Mouse (Mus musculus) yolk sac, embryonic 10.5 days (tissue): ENCODE results near the gene Prp2.
"Not testable (repeated sequence)": the region's sequence is repeated elsewhere in the genome, so short reads cannot be mapped to it uniquely, and the experiment has no call there.

Source experiments
- DNase-seq: peaks from one replicate; pipeline ENCODE4 v3.0.0-alpha.2; 2017; ENCODE audit warnings: low spot score

The Prp2 gene

GRCm38 (mm10) chr6:132595613-132596012 lies at the start of gene Prp2:
Gene Prp2 (plus strand): TSS chr6:132595913.
- not testable (repeated sequence) for DNase-seq

- DNase-seq = not testable (repeated sequence)
Measured at GRCm38 (mm10) chr6:132569509-132569908, 26.2 kb upstream of the Prp2 start, which contains the start of gene Prh1. Gene Prh1 (plus strand): TSS chr6:132569809.

GRCm38 (mm10) chr6:132649399-132649798 lies 53.7 kb downstream of the Prp2 start:
- no peak for DNase-seq
